Mouse (Mus musculus): ENCODE measurements around the gene Pdlim1. TPM values are rescaled to one million over a fixed set of nuclear protein-coding genes. Genes with fewer than 3 reads are reported as not detected.

The Pdlim1 gene
- polyA plus RNA-seq, 1 experiment from 2014 or later = 80.4 TPM

DNA sequence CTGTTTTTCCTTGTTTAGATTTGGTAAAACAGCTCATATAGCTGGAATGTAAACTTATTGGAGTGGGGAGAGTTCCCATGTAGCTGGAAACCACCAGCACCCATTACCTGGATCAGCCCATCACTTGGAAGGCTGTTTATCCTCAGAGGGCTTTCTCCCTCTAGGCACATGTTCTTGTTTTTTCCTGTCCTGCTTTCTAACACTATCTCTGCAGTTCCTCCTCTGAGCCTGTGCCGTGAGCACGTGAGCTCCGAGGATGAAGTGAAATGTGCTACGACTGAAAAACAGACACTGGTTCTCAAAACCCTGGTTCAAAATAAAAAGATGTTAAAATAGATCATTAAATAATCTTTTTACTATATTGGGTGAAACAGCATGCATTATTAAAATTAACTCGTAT lies 30.8 kb upstream of the Pdlim1 start:
- ATAC-seq (no peak), DNase-seq (no peak)
- TF ChIP-seq EP300 (IDR thresholded peaks at IDR 0.05; ENCODE audit: low read depth) (no peak), CTCF (IDR thresholded peaks at IDR 0.05; ENCODE audit: low read depth) (no peak)
- 62% methylated on average over 5 of the region's 5 CpGs for WGBS (ENCODE audit: insufficient replicate concordance)
- Histone ChIP-seq H3K4me2 (ENCODE audit: low read depth, low read length) (no peak overlapping the region), H3K27me3 (ENCODE audit: insufficient read depth, low read length) (no peaks in the 10 kb centered on the region), H3K36me3 (replicated peaks; ENCODE audit: insufficient read depth, low read length) (peaks cover 8% of the 10 kb centered on the region; the same call in 1 of the 2 replicates), H3K27ac (ENCODE audit: low read depth) (no peak overlapping the region), H3K9ac (replicated peaks) (no peak overlapping the region), H3K4me3 (ENCODE audit: low read depth, low read length) (no peak overlapping the region), H3K4me1 (ENCODE audit: insufficient read depth) (peaks cover 6% of the 10 kb centered on the region), H3K9me3 (ENCODE audit: low read length) (no peaks in the 10 kb centered on the region)

DNA sequence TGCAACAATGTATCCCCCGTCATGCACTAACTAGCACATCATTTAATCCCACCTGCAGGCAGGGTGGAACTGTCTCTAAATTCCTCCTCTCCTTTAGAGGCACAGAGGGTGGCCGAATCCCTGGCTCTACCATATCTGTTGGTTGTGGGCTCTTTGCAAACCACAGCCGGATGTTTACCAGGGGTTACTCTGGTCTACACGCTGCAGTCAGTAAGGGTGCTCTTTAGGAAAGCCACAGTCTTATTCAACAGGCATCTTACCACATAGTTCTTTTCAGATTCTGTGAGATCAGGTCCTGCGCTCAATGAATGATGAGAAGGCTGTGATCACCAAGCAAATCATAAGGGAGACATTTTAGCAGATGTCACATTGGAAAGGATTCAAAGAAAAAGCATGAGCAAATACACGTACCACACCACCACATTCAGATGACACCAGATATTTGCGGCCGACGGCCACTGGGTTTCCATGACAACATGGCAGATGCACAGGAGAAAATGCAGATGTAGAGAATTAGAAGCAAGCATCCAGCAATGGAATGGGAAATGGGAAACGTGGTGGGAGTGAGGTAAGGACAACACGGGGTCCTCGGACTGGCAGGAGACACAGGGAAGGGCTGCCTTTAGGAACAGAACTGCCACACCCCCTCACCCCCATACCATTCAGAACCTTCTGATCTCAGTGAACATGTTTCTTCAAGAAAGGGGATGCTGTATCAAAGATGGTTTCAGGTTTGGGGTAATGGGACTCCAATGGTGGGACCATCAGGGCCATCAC lies 28.5 kb upstream of the Pdlim1 start:
- Histone ChIP-seq H3K9me3 (ENCODE audit: low read length) (no peaks in the 10 kb centered on the region), H3K4me3 (ENCODE audit: low read depth, low read length) (no peak overlapping the region), H3K27ac (ENCODE audit: low read depth) (no peak overlapping the region), H3K4me2 (ENCODE audit: low read depth, low read length) (no peak overlapping the region), H3K4me1 (ENCODE audit: insufficient read depth) (peaks cover 10% of the 10 kb centered on the region), H3K36me3 (replicated peaks; ENCODE audit: insufficient read depth, low read length) (peaks cover 8% of the 10 kb centered on the region; the same call in 1 of the 2 replicates), H3K9ac (replicated peaks) (no peak overlapping the region), H3K27me3 (ENCODE audit: insufficient read depth, low read length) (no peaks in the 10 kb centered on the region)
- ATAC-seq (no peak), DNase-seq (no peak)
- WGBS (ENCODE audit: insufficient replicate concordance) = 66% methylated on average over 12 of the region's 12 CpGs
- TF ChIP-seq CTCF (IDR thresholded peaks at IDR 0.05; ENCODE audit: low read depth) = no peak
- no peak for TF ChIP-seq EP300 (IDR thresholded peaks at IDR 0.05; ENCODE audit: low read depth)

DNA sequence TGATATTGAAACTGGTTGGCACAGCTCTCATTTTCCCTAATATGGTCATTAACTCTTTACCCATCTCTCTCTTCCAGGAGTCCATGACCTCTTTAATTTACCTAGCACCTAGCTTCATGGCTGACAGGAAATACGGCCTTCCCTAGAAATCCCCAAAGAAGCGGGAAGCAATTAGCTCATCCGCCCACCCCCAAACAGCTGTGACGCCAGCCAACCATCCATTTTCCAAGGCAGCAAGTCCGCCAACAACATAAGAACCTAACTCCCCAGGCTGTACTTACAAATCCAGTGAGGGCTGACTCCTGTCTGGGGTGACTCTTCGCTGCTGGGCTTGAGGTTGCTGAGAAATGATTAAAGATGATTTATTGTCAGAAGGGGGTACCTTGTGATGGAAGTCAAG lies 27.5 kb upstream of the Pdlim1 start:
- Histone ChIP-seq H3K4me1 (ENCODE audit: insufficient read depth) (peaks cover 7% of the 10 kb centered on the region), H3K27me3 (ENCODE audit: insufficient read depth, low read length) (no peaks in the 10 kb centered on the region), H3K36me3 (replicated peaks; ENCODE audit: insufficient read depth, low read length) (peaks cover 11% of the 10 kb centered on the region; the same call in 1 of the 2 replicates), H3K27ac (ENCODE audit: low read depth) (peak overlapping the region; percentile 94; the same call in 1 of the 2 replicates), H3K9me3 (ENCODE audit: low read length) (no peaks in the 10 kb centered on the region), H3K9ac (replicated peaks) (no peak overlapping the region), H3K4me3 (ENCODE audit: low read depth, low read length) (no peak overlapping the region), H3K4me2 (ENCODE audit: low read depth, low read length) (peak overlapping the region; percentile 62; the same call in 1 of the 2 replicates)
- WGBS (ENCODE audit: insufficient replicate concordance) = 90% methylated on average over 6 of the region's 6 CpGs
- ATAC-seq = no peak
- DNase-seq = no peak
- TF ChIP-seq EP300 (IDR thresholded peaks at IDR 0.05; ENCODE audit: low read depth) (no peak), CTCF (IDR thresholded peaks at IDR 0.05; ENCODE audit: low read depth) (no peak)

DNA sequence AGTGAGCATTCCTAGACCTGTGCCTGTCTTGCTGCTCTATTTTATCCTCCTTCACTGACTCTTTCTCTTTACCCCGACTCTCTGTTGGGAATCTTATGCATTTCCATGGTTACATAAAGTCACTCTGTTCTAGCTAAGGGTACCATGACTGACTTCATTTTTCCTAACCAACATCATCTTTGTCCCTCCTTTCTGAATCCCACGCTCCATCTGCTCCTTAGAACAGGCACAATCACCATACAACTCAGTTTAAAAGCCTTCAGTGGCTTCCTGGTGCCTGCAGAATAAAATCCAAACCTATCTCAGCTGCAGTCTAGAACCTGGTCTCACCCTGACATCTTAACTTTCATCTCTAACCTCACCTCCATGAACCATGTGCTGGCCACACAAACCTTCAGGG lies 26.9 kb upstream of the Pdlim1 start:
- H3K36me3 ChIP-seq (replicated peaks; ENCODE audit: insufficient read depth, low read length) = peaks cover 11% of the 10 kb centered on the region; the same call in 1 of the 2 replicates
- peak overlapping the region; percentile 62 for H3K4me2 ChIP-seq (ENCODE audit: low read depth, low read length)
- peak overlapping the region; percentile 94 for H3K27ac ChIP-seq (ENCODE audit: low read depth)
- H3K4me3 ChIP-seq (ENCODE audit: low read depth, low read length) = peak overlapping the region; percentile 19; the same call in 1 of the 2 replicates
- no peaks in the 10 kb centered on the region for H3K27me3 ChIP-seq (ENCODE audit: insufficient read depth, low read length)
- peak overlapping the region; percentile 45 for H3K9ac ChIP-seq (replicated peaks)
- no peak for ATAC-seq
- 86% methylated on average over 2 of the region's 2 CpGs for WGBS (ENCODE audit: insufficient replicate concordance)
- no peaks in the 10 kb centered on the region for H3K9me3 ChIP-seq (ENCODE audit: low read length)
- DNase-seq = no peak
- TF ChIP-seq CTCF (IDR thresholded peaks at IDR 0.05; ENCODE audit: low read depth) (no peak), EP300 (IDR thresholded peaks at IDR 0.05; ENCODE audit: low read depth) (no peak)
- peaks cover 7% of the 10 kb centered on the region for H3K4me1 ChIP-seq (ENCODE audit: insufficient read depth)

DNA sequence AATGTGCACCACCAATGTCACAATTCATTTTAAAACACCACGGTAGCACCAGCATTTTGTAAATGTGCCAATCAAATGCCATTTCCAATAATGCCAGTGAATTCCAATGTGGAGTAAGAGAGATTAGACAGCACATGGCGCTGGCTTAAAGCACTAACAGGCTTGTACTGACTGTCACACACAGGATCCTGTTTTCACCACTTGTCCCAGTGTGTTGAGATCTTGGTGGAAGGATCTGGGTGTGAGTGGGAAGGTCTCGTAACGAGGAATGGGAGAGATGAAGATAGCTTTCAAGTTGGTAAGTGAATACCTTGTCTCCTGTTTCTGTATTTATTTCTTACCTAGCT lies 26.1 kb upstream of the Pdlim1 start:
- H3K27ac ChIP-seq (ENCODE audit: low read depth) = peak overlapping the region; percentile 94
- peak overlapping the region; percentile 45; the same call in 1 of the 2 replicates for H3K9ac ChIP-seq (replicated peaks)
- 35% methylated on average over 4 of the region's 4 CpGs for WGBS (ENCODE audit: insufficient replicate concordance)
- DNase-seq (no peak), ATAC-seq (peak; percentile 54)
- no peaks in the 10 kb centered on the region for H3K9me3 ChIP-seq (ENCODE audit: low read length)
- peak overlapping the region; percentile 19 for H3K4me3 ChIP-seq (ENCODE audit: low read depth, low read length)
- peaks cover 7% of the 10 kb centered on the region for H3K4me1 ChIP-seq (ENCODE audit: insufficient read depth)
- no peaks in the 10 kb centered on the region for H3K27me3 ChIP-seq (ENCODE audit: insufficient read depth, low read length)
- H3K4me2 ChIP-seq (ENCODE audit: low read depth, low read length) = peak overlapping the region; percentile 62
- H3K36me3 ChIP-seq (replicated peaks; ENCODE audit: insufficient read depth, low read length) = peaks cover 11% of the 10 kb centered on the region; the same call in 1 of the 2 replicates
- TF ChIP-seq CTCF (IDR thresholded peaks at IDR 0.05; ENCODE audit: low read depth) (no peak), EP300 (IDR thresholded peaks at IDR 0.05; ENCODE audit: low read depth) (no peak)

DNA sequence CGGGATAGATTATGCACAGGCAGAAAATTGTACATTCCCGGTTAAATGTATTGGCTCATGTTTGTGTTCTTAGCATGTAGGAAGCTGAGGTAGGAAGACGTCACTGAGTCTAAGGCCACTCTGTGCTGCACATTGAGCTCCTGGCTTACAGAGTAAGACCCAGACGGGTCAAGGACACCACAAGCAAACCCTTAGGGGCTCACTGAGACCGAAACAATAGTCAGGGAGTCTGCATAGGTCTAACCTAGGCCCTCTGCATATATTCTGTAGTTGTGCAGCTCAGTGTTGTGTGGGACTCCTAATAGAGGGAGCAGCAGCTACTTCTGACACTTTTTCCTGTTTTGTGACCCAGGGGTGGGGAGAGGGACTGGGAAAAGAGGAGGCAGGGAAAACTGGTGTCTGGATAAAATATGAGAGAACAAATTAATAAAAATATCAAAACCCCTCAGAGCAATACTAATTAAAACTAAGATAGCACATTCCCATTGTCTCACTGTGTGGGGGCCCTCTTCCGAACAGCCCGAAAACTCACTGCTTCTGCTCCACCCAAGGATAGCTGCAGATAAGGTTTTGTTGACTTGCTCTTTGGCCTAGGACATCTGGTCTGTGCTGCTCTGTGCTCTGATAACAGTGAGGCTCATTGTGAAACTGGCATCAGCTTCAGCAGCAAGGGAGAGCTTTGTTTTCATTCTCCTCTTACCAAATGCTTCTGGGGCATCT lies 25.6 kb upstream of the Pdlim1 start:
- Histone ChIP-seq H3K4me2 (ENCODE audit: low read depth, low read length) (peak overlapping the region; percentile 62), H3K27ac (ENCODE audit: low read depth) (peak overlapping the region; percentile 94), H3K9me3 (ENCODE audit: low read length) (no peaks in the 10 kb centered on the region), H3K4me1 (ENCODE audit: insufficient read depth) (peaks cover 7% of the 10 kb centered on the region), H3K27me3 (ENCODE audit: insufficient read depth, low read length) (no peaks in the 10 kb centered on the region), H3K9ac (replicated peaks) (peak overlapping the region; percentile 45; the same call in 1 of the 2 replicates), H3K4me3 (ENCODE audit: low read depth, low read length) (peak overlapping the region; percentile 19), H3K36me3 (replicated peaks; ENCODE audit: insufficient read depth, low read length) (peaks cover 10% of the 10 kb centered on the region; the same call in 1 of the 2 replicates)
- peak; percentile 55 for DNase-seq
- TF ChIP-seq CTCF (IDR thresholded peaks at IDR 0.05; ENCODE audit: low read depth) (no peak), EP300 (IDR thresholded peaks at IDR 0.05; ENCODE audit: low read depth) (peak; percentile 87; the same call in 1 of the 2 replicates)
- ATAC-seq = peak; percentile 97
- WGBS (ENCODE audit: insufficient replicate concordance) = 49% methylated on average over 7 of the region's 7 CpGs

Data from liver, postnatal 0 days (tissue).